Mouse (Mus musculus) neural tube, embryonic 10.5 days (tissue): Measurements from ENCODE around the gene Tnk2.
A peak's percentile ranks its signal among the peaks of the same experiment; 100 is the strongest.

Source experiments
- DNase-seq: peaks from one replicate; pipeline ENCODE4 v3.0.0-alpha.2; 2017; ENCODE audit warnings: low spot score; ENCODE audit errors: extremely low spot score

Tnk2 gene

DNA sequence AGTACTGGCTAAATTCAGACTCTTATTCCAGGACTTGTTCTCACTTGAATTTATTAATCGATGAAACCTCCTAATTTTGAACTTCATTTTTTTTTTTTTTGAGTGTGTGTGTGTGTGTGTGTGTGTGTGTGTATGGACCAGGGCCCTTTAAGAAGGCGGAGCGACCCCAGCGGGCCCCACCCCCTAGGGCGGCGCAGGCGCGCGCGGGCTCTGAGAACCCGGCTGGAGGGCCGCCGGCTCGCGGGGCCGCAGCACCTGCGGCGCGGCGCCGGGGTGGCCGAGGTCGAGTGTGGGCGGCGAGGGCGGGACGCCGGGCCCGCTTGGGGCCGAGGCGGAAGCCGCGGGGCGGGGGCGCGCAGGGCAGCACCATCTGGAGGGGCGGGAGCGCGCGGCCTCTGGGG, at the start of gene Tnk2:
TSS of gene Tnk2 (plus strand) at position 214 of the 401 bp plus-strand sequence.
- DNase-seq: peak; percentile 87

DNA sequence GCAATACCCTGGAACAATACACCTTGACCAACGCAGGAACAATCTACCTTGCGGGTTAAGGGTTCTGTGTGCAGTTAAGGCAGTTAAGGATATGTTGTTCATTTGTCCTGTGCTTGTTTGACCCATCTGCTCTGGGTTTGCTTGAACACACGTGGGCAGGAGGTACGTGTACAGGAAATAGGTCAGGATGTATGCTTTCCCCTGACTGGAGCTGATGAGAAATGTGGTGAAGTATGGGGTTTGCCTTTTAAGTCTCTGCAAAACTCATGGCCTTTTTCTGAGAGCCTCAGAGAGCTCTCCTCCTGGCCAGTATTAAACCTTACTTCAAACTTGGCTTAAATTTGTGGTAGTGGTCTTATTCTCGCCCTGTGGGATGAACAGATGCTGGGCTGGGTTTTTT, 49.8 kb upstream of the Tnk2 start:
- no peak for DNase-seq

DNA sequence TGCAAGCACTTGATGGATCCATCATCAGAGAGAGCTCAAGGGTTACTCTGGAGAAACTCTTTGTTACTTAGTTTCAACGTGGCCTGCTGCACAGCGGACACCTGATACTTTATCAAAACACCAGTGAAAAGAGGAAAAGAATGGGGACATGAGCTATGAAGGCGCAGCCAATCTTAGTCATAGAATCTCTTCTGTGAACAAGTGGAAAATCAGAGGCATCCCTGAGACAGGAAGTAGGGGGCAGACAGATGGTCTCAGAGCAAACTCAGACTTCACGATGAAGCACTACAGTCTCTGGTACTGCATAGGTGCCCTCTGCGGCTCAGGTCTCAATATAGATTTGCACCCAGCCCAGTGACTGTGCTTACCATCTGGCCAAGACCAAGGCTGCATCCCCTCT, 49.0 kb upstream of the Tnk2 start:
- no peak for DNase-seq

DNA sequence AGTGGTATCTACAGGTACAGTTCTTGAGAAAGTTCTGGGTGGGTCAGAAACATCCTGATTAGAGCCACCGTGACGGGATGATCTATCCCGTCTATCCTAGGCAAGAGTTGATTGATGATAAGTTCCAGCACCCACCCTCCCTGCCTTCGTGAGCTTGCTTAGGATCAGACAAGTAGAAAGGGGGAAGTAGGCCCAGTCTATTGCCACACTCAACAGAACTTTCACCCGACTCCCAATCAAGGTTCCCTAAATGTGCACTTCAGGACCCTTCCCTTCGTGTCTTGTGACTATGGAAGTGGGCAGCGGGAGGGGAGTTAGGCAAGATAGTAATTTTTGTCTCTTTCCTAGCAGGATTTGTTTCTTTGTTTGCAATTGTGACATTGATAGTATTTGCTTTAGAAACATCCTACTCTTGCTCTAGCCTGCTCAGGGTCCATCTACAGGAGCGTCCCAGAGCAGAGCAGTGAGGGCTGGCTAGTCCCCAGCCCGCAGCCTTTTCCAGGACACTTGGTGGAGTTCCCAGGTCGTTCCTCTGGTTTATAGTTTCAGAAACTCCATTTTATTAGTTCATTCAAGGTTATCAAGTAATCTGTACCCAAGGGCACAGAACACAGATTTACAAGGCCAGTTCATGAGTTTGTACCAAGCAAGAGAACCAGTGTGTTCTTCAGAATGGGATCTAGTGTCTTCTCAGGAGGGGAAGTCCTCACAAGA, 48.4 kb upstream of the Tnk2 start:
- DNase-seq: no peak

DNA sequence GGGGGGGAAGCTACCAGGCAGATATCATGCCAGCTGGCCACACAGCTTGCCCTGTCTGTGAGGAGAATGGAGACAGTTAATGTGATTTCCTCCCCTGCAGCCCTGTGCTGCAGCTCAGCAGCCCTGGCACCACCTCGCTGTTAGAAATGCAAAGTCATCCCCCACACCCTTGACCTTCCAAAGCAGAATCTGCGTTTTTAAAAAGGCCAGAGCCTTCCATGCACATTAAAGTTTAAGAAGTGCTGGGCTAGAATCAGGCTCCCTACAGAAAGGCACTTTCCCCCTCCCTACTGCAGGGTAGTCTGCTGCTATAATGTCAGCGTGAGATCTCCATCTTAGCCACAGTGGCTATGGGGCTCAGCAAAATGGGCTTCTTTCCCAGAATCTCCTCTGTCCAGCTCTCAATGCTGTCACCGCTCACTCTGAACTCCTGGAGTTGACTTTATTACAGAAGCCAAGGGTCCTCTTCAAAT, 45.7 kb upstream of the Tnk2 start:
- no peak for DNase-seq

DNA sequence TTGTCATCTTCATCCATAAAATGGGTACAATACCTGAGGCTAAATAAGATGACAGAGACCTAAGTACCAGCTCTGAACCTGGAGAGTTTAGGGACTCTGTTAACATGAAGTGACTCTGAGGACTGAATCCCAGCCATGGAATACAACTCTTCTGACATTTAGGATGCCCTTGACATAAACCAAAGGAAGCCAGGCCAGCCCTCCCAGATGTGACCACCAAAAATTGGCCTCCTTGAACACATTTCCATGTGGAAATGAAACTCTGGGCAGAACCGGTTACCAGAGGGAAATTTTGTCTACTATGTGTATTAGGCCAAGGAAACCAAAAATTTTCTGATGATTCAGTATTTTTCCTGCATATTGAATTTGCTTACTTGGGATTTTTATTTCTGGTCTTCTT, 44.5 kb upstream of the Tnk2 start:
- DNase-seq: no peak

DNA sequence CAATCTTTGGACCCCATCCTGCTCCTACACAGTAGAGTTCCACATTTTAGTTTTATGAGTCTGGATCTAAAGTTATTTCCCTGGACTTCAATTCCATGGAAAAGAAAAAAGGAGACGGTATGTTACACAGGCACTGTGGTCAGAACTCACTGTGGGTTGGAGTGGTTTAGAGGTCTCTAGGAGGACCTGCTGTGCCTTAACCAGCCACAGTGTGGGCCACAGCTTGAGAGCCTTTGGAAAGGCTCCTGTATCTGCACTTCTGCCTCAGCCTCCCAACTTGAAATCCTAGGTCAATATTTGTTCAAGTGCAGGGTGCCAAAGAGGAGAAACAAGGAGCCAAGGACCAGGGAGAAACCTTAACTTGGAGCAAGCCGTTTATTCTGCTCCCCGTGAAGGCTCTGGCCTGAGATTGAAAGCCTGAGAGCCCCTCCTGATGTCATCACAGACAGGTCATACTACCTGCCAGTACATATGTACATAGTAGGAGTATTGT, 41.4 kb upstream of the Tnk2 start:
- DNase-seq: no peak

DNA sequence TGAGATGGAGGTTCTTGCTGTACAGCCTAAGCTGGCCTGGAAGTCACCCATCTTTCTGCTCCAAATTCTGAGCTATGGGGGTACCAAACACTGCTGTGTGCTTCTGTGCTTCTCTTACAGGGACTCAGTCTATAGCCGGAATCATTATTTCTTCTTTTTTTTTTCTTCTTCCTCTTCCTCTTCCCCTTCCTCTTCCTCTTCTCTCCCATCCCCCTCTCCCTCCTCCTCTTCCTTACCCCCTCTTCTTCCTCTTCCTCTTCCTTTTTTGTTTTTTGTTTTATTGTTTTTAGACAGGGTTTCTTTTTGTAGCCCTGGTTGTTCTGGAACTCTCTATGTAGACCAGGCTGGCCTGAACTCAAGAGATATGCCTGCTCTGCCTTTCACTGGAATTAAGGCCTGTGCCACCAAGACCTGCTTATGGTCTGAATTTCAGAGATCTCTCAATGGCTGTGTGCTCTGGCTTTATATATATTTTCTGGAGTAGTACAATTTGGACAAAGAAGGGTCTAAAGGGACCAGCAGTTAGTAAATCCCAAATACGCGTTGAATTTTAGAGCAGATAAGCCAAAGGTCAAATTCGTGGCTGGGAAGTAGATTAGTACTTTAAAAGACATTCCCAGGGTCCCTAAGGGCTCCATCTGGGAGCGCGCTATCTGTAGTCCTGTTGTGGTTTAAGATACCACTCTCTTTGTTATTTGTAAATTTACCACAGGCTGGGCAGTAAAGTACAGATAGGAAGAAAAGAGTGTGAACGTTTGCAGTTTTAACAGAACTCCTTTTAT, 35.9 kb upstream of the Tnk2 start:
- DNase-seq: no peak

DNA sequence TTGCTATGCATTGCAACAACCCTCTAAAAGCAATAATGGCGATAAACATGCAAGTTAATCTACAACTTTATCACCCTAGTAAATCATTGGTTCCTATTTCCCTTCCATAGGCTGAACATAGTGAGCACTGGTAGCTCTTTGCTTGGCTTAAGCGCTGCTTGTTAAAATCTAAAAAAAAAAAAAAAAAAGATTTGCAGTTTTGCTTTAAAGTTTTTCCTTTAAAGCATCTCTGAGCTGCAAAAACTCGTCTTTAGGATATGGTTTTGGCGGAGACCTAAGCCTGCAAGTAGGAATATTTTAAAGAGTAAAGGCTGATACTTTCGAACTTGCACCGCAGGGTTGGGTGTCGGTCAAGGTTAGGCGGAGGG, 35.3 kb upstream of the Tnk2 start:
- DNase-seq: no peak

DNA sequence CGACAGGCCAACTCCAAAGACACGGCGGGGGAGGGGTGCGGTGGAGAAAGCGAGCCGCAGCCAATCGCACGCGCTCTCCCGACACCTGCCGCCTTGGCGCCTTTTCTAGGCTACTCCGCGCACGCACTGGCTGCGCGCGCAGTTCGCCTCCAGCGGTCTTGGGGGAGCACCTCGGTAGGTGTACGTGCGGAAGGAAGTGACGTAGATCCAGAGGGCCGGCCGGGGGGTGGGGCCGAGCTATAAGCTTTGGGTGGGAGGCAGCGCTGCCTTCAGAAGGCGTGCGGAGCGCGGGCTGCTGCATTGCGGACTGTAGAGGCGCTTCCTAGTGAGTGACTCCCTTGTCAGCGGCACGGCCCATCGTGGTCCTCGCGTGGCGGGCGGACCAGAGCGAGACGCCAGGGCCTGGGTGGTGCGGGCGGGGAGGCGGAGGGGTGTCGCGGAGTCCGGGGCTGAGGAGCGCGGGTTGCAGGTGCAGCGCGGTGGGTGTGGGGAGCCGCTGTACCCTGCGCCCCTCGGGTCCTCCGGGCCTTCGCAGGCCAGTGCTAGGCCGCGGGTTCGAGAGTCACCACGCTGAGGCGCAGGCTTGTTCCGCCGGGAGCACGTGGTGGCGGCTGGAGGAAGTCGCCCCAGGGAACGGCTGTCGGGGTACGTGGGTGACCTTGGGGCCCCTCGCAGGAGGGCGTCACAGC, 34.8 kb upstream of the Tnk2 start, which contains the start of gene Tfrc:
TSS of gene Tfrc (plus strand) at position 209 of the 689 bp plus-strand sequence.
- peak; percentile 98 for DNase-seq

DNA sequence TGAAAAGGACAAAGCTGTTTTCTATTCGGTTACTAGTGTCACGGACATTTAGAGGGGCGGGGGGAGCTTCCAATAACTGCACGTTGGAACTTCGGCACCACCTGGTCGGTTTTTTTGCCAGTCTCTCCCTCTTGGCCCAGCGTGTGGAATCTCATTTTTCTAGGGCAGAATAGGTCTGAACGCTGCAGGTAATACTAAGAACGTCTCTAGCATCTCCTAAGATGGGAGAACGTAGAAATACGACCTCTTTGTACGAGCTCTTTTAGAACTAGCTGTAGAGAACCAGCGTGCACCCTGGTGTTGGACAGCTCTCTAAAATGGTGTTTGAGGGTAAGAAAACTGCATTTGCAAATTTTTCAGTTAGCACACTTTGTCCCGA, 34.3 kb upstream of the Tnk2 start:
- DNase-seq: no peak

DNA sequence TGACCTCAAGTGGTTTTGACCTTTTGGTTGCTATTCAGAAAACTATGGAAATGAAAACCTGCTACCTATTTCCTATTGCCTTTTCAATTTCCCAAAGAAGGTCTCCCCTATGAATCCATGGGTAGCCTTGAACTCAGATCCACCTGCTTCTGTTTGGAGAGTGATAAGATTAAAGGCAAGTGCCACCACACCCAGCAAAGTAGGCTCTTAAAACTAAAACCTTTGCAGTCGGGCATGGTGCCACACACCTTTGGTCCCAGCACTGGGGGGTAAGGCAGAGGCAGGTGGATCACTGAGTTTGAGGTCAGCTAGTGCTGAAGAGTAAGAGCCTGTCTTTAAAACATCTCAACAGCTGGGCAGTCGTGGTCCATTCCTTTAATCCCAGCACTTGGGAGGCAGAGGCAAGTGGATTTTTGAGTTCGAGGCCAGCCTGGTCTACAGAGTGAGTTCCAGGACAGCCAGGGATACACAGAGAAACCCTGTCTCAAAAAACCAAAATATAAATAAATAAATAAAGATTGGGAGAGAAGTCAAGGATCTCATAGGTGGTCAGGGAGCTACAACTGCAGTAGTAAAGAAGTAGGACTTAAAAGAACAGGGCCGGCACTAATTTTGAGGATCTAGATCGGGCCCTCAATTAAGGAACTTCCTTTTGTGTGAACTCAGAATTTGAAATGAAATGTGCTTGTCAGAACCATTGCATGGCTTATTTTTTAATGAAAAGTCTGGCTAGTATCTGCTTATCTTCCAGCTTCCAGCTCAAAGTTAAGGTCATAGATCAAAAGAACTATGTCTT, 33.0 kb upstream of the Tnk2 start:
- no peak for DNase-seq

DNA sequence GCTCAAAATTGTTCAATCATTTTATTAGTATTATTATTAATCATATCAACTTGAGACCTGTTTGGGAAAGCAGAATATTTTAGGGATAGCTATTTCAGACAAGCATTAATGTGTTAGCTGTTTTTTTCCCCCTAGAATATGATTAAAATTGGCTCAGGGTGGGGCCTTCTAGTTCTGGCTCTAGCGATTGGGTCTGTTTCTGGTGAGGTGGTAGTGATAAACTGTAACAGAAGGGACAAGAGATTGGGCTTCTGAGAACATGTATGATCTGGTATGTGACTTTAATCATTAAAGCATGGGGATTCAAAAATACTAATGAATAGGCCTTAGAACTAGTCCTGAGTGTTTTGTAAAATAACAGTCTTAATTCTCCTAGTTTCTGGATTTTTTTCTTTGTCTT, 31.6 kb upstream of the Tnk2 start:
- no peak for DNase-seq

DNA sequence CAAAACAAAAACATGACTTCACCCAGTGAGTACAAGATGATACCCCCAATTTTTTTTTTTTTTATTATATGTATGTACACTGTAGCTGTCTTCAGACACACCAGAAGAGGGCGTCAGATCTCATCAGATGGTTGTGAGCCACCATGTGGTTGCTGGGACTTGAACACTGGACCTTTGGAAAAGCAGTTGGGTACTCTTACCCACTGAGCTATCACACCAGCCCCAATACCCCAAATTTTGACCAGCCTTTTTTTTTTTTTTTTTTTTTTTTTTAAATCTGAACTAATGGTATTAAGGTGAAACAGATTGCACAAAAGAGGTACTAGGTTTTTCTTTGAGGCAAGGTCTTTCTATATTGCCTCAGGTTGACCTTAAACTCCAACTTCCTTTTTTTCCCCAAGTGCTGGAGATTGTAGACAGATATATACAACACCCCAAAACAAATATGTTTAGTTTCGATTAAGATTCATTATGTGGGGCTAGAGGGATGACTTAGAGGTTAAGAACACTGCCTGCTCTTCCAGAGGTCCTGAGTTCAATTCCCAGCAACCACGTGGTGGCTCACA, 30.3 kb upstream of the Tnk2 start:
- no peak for DNase-seq

DNA sequence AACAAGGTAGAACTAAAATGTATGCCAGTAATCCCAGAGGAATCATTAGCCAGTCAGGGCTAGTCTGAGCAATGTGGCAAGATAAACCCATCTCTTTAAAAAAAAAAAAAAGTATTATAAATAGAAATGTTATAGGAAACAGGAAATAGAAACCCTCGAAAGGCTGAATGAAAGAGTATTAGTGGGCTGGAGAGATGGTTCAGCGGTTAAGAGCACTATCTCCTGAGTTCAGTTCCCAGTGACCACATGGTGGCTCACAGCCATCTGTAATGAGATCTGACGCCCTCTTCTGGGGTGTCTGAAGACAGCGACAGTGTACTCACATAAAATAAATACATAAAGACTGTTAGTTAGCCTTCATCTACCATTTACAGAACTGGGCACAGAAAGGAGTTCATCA, 29.6 kb upstream of the Tnk2 start:
- no peak for DNase-seq

DNA sequence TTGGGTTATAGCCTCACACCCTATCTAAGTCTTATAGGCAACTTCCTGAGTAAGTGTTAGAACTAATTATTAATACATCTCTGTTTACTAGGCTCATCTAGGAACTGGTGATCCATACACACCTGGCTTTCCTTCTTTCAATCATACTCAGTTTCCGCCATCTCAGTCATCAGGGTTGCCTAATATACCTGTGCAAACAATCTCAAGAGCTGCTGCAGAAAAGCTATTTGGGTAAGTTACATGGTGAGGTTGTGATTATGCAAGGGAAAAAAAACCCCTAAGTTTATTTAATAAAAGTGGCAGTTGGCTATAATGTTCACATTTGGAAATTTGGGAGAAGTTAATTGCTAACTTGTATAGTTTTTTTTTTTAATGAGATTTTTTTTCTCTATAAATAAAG, 24.7 kb upstream of the Tnk2 start:
- no peak for DNase-seq

DNA sequence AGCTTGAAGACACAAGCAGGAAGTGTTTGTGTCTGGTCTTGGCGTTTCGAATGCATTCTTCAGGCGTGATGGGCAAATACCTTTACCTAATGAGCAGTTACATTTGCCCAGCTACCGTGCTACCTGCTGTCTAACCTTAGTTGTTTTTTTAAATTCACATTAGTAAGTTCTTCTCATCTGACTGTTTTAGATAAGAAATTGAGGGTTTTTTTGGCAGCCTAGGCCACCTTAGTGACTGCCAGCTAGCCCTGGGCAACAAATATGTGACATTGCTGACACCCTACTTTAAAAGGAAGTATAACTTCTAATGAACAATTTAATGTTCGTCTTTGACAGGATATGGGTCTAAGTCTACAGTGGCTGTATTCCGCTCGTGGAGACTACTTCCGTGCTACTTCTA, 15.5 kb upstream of the Tnk2 start:
- no peak for DNase-seq

DNA sequence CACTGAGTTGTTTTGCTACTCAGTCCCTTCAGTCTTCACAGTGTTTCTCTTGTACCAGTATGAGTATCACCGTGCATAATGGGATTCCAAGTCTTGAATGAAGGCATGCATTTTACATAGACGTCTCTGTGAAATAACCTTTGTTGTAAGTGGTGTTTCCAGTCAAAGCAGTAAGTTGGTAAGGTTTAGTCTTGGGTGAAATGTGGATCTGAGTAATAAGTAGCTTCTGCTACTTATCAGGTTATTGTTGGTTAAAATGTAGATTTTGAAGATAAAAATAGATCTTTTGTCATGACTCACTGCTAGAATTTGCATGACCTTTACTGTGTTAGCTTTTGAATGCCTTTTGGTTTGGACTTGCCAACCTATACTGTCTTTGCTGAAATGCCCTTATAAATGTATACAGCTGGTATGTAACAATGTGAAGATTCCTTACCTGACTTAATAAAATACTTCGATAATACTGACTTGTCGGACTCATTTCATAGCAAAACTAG, 11.3 kb upstream of the Tnk2 start:
- DNase-seq: no peak

DNA sequence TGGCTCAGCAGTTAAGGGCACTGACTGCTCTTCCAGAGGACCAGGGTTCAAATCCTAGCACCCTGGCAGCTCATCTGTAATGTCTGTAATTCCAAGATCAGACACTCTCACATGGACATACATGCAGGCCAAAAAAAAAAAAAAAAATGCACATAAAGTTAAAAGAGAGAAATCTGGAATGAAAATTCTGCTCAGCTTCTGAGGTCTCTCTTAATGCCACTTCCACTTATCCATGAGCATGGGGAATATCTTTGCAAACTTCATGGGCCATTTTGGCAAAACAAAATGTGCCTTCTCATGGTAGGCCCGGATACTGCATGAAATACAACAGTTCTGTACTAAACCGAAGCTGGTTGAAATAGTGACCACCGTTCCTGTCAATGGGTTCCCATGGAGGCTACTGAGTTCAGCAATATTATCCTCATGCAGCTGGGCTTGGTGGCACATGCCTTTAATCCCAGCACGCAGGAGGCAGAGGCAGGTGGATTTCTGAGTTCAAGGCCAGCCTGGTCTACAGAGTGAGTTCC, 10.1 kb upstream of the Tnk2 start:
- no peak for DNase-seq

DNA sequence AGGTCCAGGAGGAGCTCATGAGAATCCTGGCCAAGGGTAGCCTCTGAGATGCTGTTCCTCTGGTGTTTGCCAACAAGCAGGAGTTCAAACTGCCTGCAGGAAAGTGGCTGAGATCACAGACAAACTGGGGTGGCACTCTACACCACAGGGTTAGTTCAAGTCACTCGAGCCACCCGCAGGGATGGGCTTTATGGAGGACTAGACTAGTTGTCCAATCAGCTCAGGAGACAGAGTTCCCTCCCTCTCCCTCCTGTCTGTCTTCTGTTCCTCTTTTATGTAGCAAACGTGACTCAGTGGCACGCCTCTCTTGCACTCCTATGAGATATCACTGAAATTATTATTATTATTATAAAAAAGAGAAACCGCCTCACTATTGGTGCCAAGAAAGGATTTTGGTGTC, 9.5 kb upstream of the Tnk2 start:
- DNase-seq: no peak

DNA sequence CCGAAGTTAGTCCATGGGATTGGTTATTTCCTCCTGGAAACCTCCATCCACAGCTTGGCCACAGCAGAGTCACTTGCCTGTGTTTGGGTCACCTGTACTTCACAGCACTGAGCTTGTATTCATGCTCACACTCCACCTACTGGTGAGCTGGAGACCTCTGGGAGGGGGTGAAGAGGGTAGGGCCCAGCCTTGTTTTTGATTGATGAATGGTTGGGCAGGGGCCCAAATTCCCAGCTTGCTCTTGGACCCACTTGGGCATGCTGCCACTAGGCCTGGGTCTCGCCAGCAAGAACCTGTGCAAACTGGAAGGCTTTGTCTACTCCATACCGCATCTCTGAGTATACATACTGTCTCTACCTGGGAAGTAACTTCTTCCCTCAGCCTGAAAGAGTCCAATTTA, 8.4 kb upstream of the Tnk2 start:
- DNase-seq: no peak
